15 mouse cellular contexts compared by ENCODE assay signal in the genomic region with DNA sequence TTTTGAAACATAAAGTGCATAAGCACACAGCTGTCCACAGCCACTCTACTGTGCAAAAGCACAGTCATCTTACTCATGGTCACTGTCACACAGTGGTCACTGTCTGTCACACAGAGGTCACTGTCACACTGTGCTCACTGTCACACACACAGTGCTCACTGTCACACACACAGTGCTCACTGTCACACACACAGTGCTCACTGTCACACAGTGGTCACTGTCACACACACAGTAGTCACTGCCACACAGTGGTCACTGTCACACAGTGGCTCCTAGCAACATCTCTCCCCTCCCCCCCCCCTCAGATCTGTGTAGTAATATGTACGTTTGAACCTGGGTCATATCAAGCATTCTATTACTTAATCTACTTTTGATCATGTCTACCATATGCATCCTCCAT.
"Had no signal": no experiment of that assay in that cellular context is flagged by ENCODE, and none has a peak within 500 bp of the region (broad histone marks: within the 10 kb centered on the region; RNA-seq: fewer than 3 reads in every experiment).

No protein-coding gene starts in this region.

- H3K27ac ChIP-seq: kidney, embryonic 15.5 days; limb, embryonic 12.5 days; liver, embryonic 15.5 days; stomach, embryonic 15.5 days had no signal

- H3K9ac ChIP-seq: kidney, embryonic 15.5 days; limb, embryonic 12.5 days; liver, embryonic 15.5 days; stomach, embryonic 15.5 days had no signal

- ATAC-seq: inflammation-experienced regulatory T-cells, adult 6 months; lung, postnatal 0 days had no signal

- H3K27me3 ChIP-seq: kidney, embryonic 15.5 days; limb, embryonic 12.5 days; liver, embryonic 15.5 days; stomach, embryonic 15.5 days had no signal

- H3K36me3 ChIP-seq: kidney, embryonic 15.5 days; limb, embryonic 12.5 days; liver, embryonic 15.5 days; stomach, embryonic 15.5 days had no signal

- DNase-seq: kidney, adult 18-20 months; kidney, postnatal 25 days; layer of hippocampus, adult 9-11 months; liver; lung, adult 2 months; lung, postnatal 36 days; right cerebral cortex, postnatal 14 days; thymus, adult 2 months; thymus, postnatal 25 days had no signal

- H3K4me2 ChIP-seq: kidney, embryonic 15.5 days; limb, embryonic 12.5 days; liver, embryonic 15.5 days; stomach, embryonic 15.5 days had no signal

- H3K9me3 ChIP-seq: kidney, embryonic 15.5 days; limb, embryonic 12.5 days; liver, embryonic 15.5 days; stomach, embryonic 15.5 days had no signal

- H3K4me3 ChIP-seq: kidney, embryonic 15.5 days; limb, embryonic 12.5 days; liver, embryonic 15.5 days; stomach, embryonic 15.5 days had no signal
